Comparison of ENCODE assay signal across 16 mouse cellular contexts in the genomic region with DNA sequence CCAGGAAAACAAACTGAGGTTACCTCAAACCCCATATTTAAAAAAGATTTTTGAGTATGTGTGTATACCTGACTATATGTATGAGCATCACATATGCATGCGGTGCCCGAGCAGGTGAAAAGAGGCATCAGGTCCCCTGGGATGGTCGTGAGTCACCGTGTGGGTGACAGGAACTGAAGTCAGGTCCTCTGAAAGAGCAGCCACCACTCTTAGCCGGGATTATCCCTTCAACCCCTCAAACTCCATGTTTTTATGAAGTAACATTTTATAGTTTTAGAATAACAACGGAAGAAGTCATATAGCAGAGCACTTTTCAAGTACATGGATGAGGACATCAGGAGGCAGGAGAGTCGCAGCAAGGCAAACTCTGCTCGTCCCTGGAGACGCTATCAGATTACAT. TPM values are rescaled to one million over a fixed set of nuclear protein-coding genes. Genes with fewer than 3 reads are reported as not detected.
A peak's percentile ranks its signal among the peaks of the same experiment; 100 is the strongest.
DNase-seq lines count a peak whose midpoint lies in the region; ATAC-seq and TF ChIP-seq lines count a peak whose summit lies in the region.
"Had no signal": no experiment of that assay in that cellular context is flagged by ENCODE, and none has a peak within 500 bp of the region (broad histone marks: within the 10 kb centered on the region; RNA-seq: fewer than 3 reads in every experiment).

No protein-coding gene starts in this region.

- TF ChIP-seq POLR2A in myocyte (IDR thresholded peaks at IDR 0.05; ENCODE audit: insufficient read length, low read depth), result no peak

- H3K4me1 ChIP-seq in hindbrain, embryonic 13.5 days (replicated peaks), result no peaks in the 10 kb centered on the region; the same call in 1 of the 2 replicates
- H3K4me1 ChIP-seq in hindbrain, embryonic 14.5 days (replicated peaks; ENCODE audit: control insufficient read depth, insufficient read depth, low read length), result no peaks in the 10 kb centered on the region
- no peaks in the 10 kb centered on the region for H3K4me1 ChIP-seq in neural tube, embryonic 14.5 days (ENCODE audit: control insufficient read depth, insufficient read depth, low read length)
- 0 out of 2 replicates have a peak, but pooled peaks cover 4% of the 10 kb centered on the region for H3K4me1 ChIP-seq in neural tube, embryonic 15.5 days
- H3K4me1 ChIP-seq: forebrain, embryonic 12.5 days; hindbrain, embryonic 15.5 days; lung, embryonic 15.5 days had no signal

- peak overlapping the region; percentile 2; the same call in 1 of the 2 replicates for H3K4me3 ChIP-seq in gastrocnemius, adult 2 months
- H3K4me3 ChIP-seq in hindbrain, embryonic 13.5 days, result no peak overlapping the region
- H3K4me3 ChIP-seq in hindbrain, embryonic 14.5 days (replicated peaks; ENCODE audit: low read length), result no peak overlapping the region
- H3K4me3 ChIP-seq in neural tube, embryonic 14.5 days (ENCODE audit: low read depth, low read length), result no peak overlapping the region
- no peak overlapping the region for H3K4me3 ChIP-seq in neural tube, embryonic 15.5 days (replicated peaks)
- H3K4me3 ChIP-seq in myocyte, result no peak overlapping the region
- H3K4me3 ChIP-seq: embryonic facial prominence, embryonic 13.5 days; erythroblast, embryonic 14.5 days; forebrain, embryonic 12.5 days; hindbrain, embryonic 15.5 days; left cerebral cortex, adult 2 months; liver, embryonic 15.5 days; lung, embryonic 15.5 days had no signal

- 68% methylated on average over 9 of the region's 9 CpGs for WGBS in hindbrain, embryonic 13.5 days
- WGBS in hindbrain, embryonic 14.5 days, result 71% methylated on average over 9 of the region's 9 CpGs
- WGBS in neural tube, embryonic 14.5 days, result 78% methylated on average over 9 of the region's 9 CpGs
- 71% methylated on average over 9 of the region's 9 CpGs for WGBS in neural tube, embryonic 15.5 days

- no peak for TF ChIP-seq CTCF in gastrocnemius, adult 2 months (IDR thresholded peaks at IDR 0.05)

- H3K27ac ChIP-seq in gastrocnemius, adult 2 months, result peak overlapping the region; percentile 44; the same call in 1 of the 2 replicates
- H3K27ac ChIP-seq in hindbrain, embryonic 13.5 days, result no peak overlapping the region
- no peak overlapping the region for H3K27ac ChIP-seq in hindbrain, embryonic 14.5 days
- no peak overlapping the region for H3K27ac ChIP-seq in neural tube, embryonic 14.5 days (ENCODE audit: low read depth, low read length)
- H3K27ac ChIP-seq in neural tube, embryonic 15.5 days (replicated peaks), result no peak overlapping the region
- H3K27ac ChIP-seq: embryonic facial prominence, embryonic 13.5 days; forebrain, embryonic 12.5 days; hindbrain, embryonic 15.5 days; left cerebral cortex, adult 2 months; liver, embryonic 15.5 days; lung, embryonic 15.5 days had no signal

- intact Hi-C loops in gastrocnemius, adult 2 months (cut with DNase I), result loop anchor here (2.0 to 10.0 kb wide), 3 partner anchors 56 to 244 kb away; no protein-coding TSS in a partner anchor

- H3K4me2 ChIP-seq in hindbrain, embryonic 13.5 days, result no peak overlapping the region
- no peak overlapping the region for H3K4me2 ChIP-seq in hindbrain, embryonic 14.5 days (replicated peaks)
- no peak overlapping the region for H3K4me2 ChIP-seq in neural tube, embryonic 14.5 days (ENCODE audit: low read depth, low read length)
- H3K4me2 ChIP-seq in neural tube, embryonic 15.5 days, result no peak overlapping the region
- peak overlapping the region; percentile 23 for H3K4me2 ChIP-seq in myocyte (ENCODE audit: low read depth)
- H3K4me2 ChIP-seq: embryonic facial prominence, embryonic 13.5 days; forebrain, embryonic 12.5 days; hindbrain, embryonic 15.5 days; liver, embryonic 15.5 days; lung, embryonic 15.5 days had no signal

- no peaks in the 10 kb centered on the region for H3K36me3 ChIP-seq in hindbrain, embryonic 13.5 days
- H3K36me3 ChIP-seq in hindbrain, embryonic 14.5 days (replicated peaks; ENCODE audit: control insufficient read depth, insufficient read depth), result no peaks in the 10 kb centered on the region
- H3K36me3 ChIP-seq in neural tube, embryonic 14.5 days (ENCODE audit: control insufficient read depth, insufficient read depth, low read length), result no peaks in the 10 kb centered on the region
- H3K36me3 ChIP-seq in neural tube, embryonic 15.5 days, result no peaks in the 10 kb centered on the region
- no peaks in the 10 kb centered on the region for H3K36me3 ChIP-seq in myocyte (ENCODE audit: control insufficient read depth, insufficient read depth)
- H3K36me3 ChIP-seq: embryonic facial prominence, embryonic 13.5 days; forebrain, embryonic 12.5 days; hindbrain, embryonic 15.5 days; liver, embryonic 15.5 days; lung, embryonic 15.5 days had no signal

- H3K9ac ChIP-seq in hindbrain, embryonic 13.5 days, result no peak overlapping the region
- H3K9ac ChIP-seq in hindbrain, embryonic 14.5 days, result no peak overlapping the region
- H3K9ac ChIP-seq in neural tube, embryonic 14.5 days (replicated peaks; ENCODE audit: low read depth, low read length), result no peak overlapping the region
- no peak overlapping the region for H3K9ac ChIP-seq in neural tube, embryonic 15.5 days (replicated peaks)
- H3K9ac ChIP-seq: embryonic facial prominence, embryonic 13.5 days; forebrain, embryonic 12.5 days; hindbrain, embryonic 15.5 days; liver, embryonic 15.5 days; lung, embryonic 15.5 days had no signal

- no peaks in the 10 kb centered on the region for H3K79me2 ChIP-seq in myocyte (ENCODE audit: control insufficient read depth, insufficient read depth)

- H3K27me3 ChIP-seq in hindbrain, embryonic 13.5 days, result no peaks in the 10 kb centered on the region
- no peaks in the 10 kb centered on the region for H3K27me3 ChIP-seq in hindbrain, embryonic 14.5 days (ENCODE audit: control insufficient read depth, insufficient read depth, low read length)
- H3K27me3 ChIP-seq in neural tube, embryonic 14.5 days (ENCODE audit: control insufficient read depth, insufficient read depth, low read length), result no peaks in the 10 kb centered on the region
- no peaks in the 10 kb centered on the region for H3K27me3 ChIP-seq in neural tube, embryonic 15.5 days (replicated peaks)
- H3K27me3 ChIP-seq in myocyte (ENCODE audit: control insufficient read depth, insufficient read depth, insufficient read length), result no peaks in the 10 kb centered on the region
- H3K27me3 ChIP-seq: embryonic facial prominence, embryonic 13.5 days; forebrain, embryonic 12.5 days; hindbrain, embryonic 15.5 days; liver, embryonic 15.5 days; lung, embryonic 15.5 days had no signal

- 0 out of 2 replicates have a peak, but pooled peaks have one; percentile 57 for ATAC-seq in hindbrain, embryonic 13.5 days (ENCODE audit: low FRiP score)
- ATAC-seq in hindbrain, embryonic 14.5 days (ENCODE audit: low FRiP score), result no peak
- 0 out of 2 replicates have a peak, but pooled peaks have one; percentile 11 for ATAC-seq in neural tube, embryonic 14.5 days (ENCODE audit: low read depth)
- no peak for ATAC-seq in neural tube, embryonic 15.5 days (ENCODE audit: low FRiP score)
- ATAC-seq: midbrain, embryonic 16.5 days had no signal

- H3K9me3 ChIP-seq in hindbrain, embryonic 13.5 days, result no peaks in the 10 kb centered on the region
- no peaks in the 10 kb centered on the region for H3K9me3 ChIP-seq in hindbrain, embryonic 14.5 days (ENCODE audit: control insufficient read depth, low read length)
- no peaks in the 10 kb centered on the region for H3K9me3 ChIP-seq in neural tube, embryonic 14.5 days (ENCODE audit: control insufficient read depth, low read length)
- no peaks in the 10 kb centered on the region for H3K9me3 ChIP-seq in neural tube, embryonic 15.5 days (replicated peaks)
- H3K9me3 ChIP-seq: embryonic facial prominence, embryonic 13.5 days; forebrain, embryonic 12.5 days; hindbrain, embryonic 15.5 days; liver, embryonic 15.5 days; lung, embryonic 15.5 days had no signal

- no peak for DNase-seq in gastrocnemius, adult 2 months
- no peak for DNase-seq in gastrocnemius, adult 18-20 months (ENCODE audit: low spot score)
- no peak for DNase-seq in hindbrain, embryonic 14.5 days (ENCODE audit: low spot score)
- no peak for DNase-seq in gastrocnemius, postnatal 25 days

- no peak overlapping the region for H3ac ChIP-seq in myocyte (ENCODE audit: control insufficient read depth, insufficient read length)

TF ChIP-seq in myocyte, 11 proteins besides CTCF, POLR2A, EP300 and RAD21:
- TF ChIP-seq SRF (IDR thresholded peaks at IDR 0.05; ENCODE audit: control insufficient read depth, insufficient read length, low read depth) (no peak), TCF3 (IDR thresholded peaks at IDR 0.05; ENCODE audit: insufficient read length, low read depth) (no peak), MYOG (IDR thresholded peaks at IDR 0.05; ENCODE audit: control insufficient read depth in 1 of 3, insufficient read depth in 1 of 3, insufficient read length in 2 of 3, low read depth in 2 of 3) (no peak), TCF12 (IDR thresholded peaks at IDR 0.05; ENCODE audit: insufficient read depth, poor library complexity, severe bottlenecking) (no peak), MAX (IDR thresholded peaks at IDR 0.05; ENCODE audit: low read depth) (no peak), REST (IDR thresholded peaks at IDR 0.05; ENCODE audit: insufficient read depth, insufficient read length) (no peak)

RNA-seq across cellular contexts. Expression of a gene that starts 12.3 kb away (rescaled TPM):
- total RNA-seq in gastrocnemius, adult 2 months (2021), result 1 to 10 TPM; 9.2 to 9.9 TPM
- 10 to 100 TPM in 1 of 2 experiments, 1 to 10 TPM in 1; 8.8 to 11.1 TPM for total RNA-seq in gastrocnemius, adult 18-20 months (2021)
- polyA plus RNA-seq in hindbrain, embryonic 13.5 days (2015; fragmentation: Nextera tagmentation; extraction: Ambion mirVana), result 4.8 and 5.3 TPM in 2 replicates
- polyA plus RNA-seq in hindbrain, embryonic 14.5 days (2014; fragmentation: Nextera tagmentation; extraction: Ambion mirVana), result 4.3 and 5.6 TPM in 2 replicates
- 6.8 and 8.2 TPM in 2 replicates for polyA plus RNA-seq in neural tube, embryonic 14.5 days (2014; fragmentation: Nextera tagmentation; extraction: Ambion mirVana)
- polyA plus RNA-seq in neural tube, embryonic 15.5 days (2015; fragmentation: Nextera tagmentation; extraction: Ambion mirVana), result 4.4 and 4.9 TPM in 2 replicates
- polyA plus RNA-seq in myocyte (2012; fragmentation: generic; extraction: Trizol), result 2.2 TPM
- total RNA-seq in gastrocnemius, postnatal 25 days (2021), result 1 to 10 TPM; 6.4 to 7.8 TPM

Comparison
In these comparisons a context has a peak if more than half of its experiments do, and no peak if none do; other contexts are left out.
1. ATAC-seq: peak in hindbrain, embryonic 13.5 days (single experiment) and neural tube, embryonic 14.5 days (single experiment); none in hindbrain, embryonic 14.5 days (single experiment) and neural tube, embryonic 15.5 days (single experiment).